In the genomic region with DNA sequence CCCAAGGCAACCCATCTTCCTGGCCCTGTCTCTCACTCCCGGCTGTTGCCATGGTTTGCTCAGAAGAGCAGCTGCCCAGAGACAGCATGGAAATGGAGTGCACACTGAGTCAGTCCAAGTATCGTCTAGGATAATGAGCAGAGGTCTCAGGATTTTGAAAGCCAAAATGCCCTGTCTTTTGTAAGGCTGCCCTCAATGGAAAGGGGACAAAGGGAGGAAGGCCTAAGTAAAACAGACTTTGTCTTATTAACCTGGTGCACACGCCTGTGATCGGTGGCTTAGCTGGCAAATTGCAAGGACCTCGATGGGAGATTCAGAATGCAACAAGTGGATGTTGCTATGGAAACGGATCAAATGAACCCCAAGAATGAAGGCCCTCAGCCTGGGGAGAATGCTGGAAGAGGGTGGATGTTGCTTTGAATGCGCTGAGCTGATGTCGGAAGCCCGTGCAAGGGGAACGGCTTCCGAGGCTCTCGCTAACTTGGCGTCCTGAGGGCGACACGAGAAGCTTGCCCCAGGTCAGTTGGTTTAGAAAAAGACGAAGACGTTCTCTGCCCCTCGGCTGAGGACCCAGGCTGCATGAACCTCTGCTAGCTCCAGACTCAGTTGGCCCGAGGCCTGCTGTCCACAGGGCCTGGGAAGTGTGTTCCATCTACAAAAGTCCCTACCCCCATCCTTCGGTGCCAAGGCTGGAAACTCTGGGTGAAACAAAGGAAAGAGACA, we compare ENCODE assay signal across 10 mouse cellular contexts.
DNase-seq lines count a peak whose midpoint lies in the region; ATAC-seq lines count a peak whose summit lies in the region.
"Had no signal": no experiment of that assay in that cellular context is flagged by ENCODE, and none has a peak within 500 bp of the region (broad histone marks: within the 10 kb centered on the region; RNA-seq: fewer than 3 reads in every experiment).

No protein-coding gene starts in this region.

- peaks cover 7% of the 10 kb centered on the region; the same call in 1 of the 2 replicates for H3K27me3 ChIP-seq in hindbrain, embryonic 13.5 days
- H3K27me3 ChIP-seq in neural tube, embryonic 11.5 days (ENCODE audit: control insufficient read depth, insufficient read depth, low read length): no peaks in the 10 kb centered on the region
- no peaks in the 10 kb centered on the region for H3K27me3 ChIP-seq in heart, embryonic 12.5 days (replicated peaks)
- H3K27me3 ChIP-seq: limb, embryonic 12.5 days had no signal

- WGBS in hindbrain, embryonic 13.5 days: 23% methylated on average over 20 of the region's 20 CpGs
- 44% methylated on average over 20 of the region's 20 CpGs for WGBS in neural tube, embryonic 11.5 days
- WGBS in heart, embryonic 12.5 days: 85% methylated on average over 20 of the region's 20 CpGs

- H3K4me2 ChIP-seq in hindbrain, embryonic 13.5 days: peak overlapping the region; percentile 35
- H3K4me2 ChIP-seq in neural tube, embryonic 11.5 days (ENCODE audit: low read depth): peak overlapping the region; percentile 13; the same call in 1 of the 2 replicates
- H3K4me2 ChIP-seq in heart, embryonic 12.5 days: no peak overlapping the region
- H3K4me2 ChIP-seq: limb, embryonic 12.5 days had no signal

- no peak overlapping the region for H3K4me3 ChIP-seq in hindbrain, embryonic 13.5 days
- H3K4me3 ChIP-seq in neural tube, embryonic 11.5 days (ENCODE audit: low read depth, low read length): no peak overlapping the region
- no peak overlapping the region for H3K4me3 ChIP-seq in heart, embryonic 12.5 days
- H3K4me3 ChIP-seq: limb, embryonic 12.5 days had no signal

- DNase-seq in frontal cortex, postnatal 25 days (ENCODE audit: low spot score in 2 of 2): no peak
- DNase-seq in embryo, embryonic 11 days: peak; percentile 71
- peak; percentile 62 for DNase-seq in neural tube, embryonic 11.5 days (ENCODE audit: low spot score)
- DNase-seq in ovary, postnatal 14 days (ENCODE audit: low spot score): no peak
- DNase-seq in heart, adult 9 months (ENCODE audit: low spot score in 2 of 2): no peak
- DNase-seq: lung, postnatal 14 days had no signal

- H3K36me3 ChIP-seq in hindbrain, embryonic 13.5 days: no peaks in the 10 kb centered on the region
- no peaks in the 10 kb centered on the region for H3K36me3 ChIP-seq in neural tube, embryonic 11.5 days (ENCODE audit: control insufficient read depth, insufficient read depth, low read length)
- no peaks in the 10 kb centered on the region for H3K36me3 ChIP-seq in heart, embryonic 12.5 days
- H3K36me3 ChIP-seq: limb, embryonic 12.5 days had no signal

- 0 out of 2 replicates have a peak overlapping the region, but pooled peaks have one; percentile 1 for H3K9ac ChIP-seq in hindbrain, embryonic 13.5 days
- peak overlapping the region; percentile 30; the same call in 1 of the 2 replicates for H3K9ac ChIP-seq in neural tube, embryonic 11.5 days (ENCODE audit: low read length)
- no peak overlapping the region for H3K9ac ChIP-seq in heart, embryonic 12.5 days
- H3K9ac ChIP-seq: limb, embryonic 12.5 days had no signal

- peak overlapping the region; percentile 42; the same call in 1 of the 2 replicates for H3K27ac ChIP-seq in hindbrain, embryonic 13.5 days
- H3K27ac ChIP-seq in neural tube, embryonic 11.5 days (ENCODE audit: low read depth, low read length): no peak overlapping the region
- no peak overlapping the region for H3K27ac ChIP-seq in heart, embryonic 12.5 days (ENCODE audit: poor library complexity, severe bottlenecking)
- H3K27ac ChIP-seq: limb, embryonic 12.5 days had no signal

- peaks cover 31% of the 10 kb centered on the region for H3K4me1 ChIP-seq in hindbrain, embryonic 13.5 days (replicated peaks)
- peaks cover 6% of the 10 kb centered on the region for H3K4me1 ChIP-seq in neural tube, embryonic 11.5 days (ENCODE audit: control insufficient read depth, insufficient read depth, low read length)
- peaks cover 8% of the 10 kb centered on the region; the same call in 1 of the 2 replicates for H3K4me1 ChIP-seq in heart, embryonic 12.5 days (replicated peaks)
- H3K4me1 ChIP-seq: limb, embryonic 12.5 days had no signal

- peak; percentile 32; the same call in 1 of the 2 replicates for ATAC-seq in frontal cortex, adult (ENCODE audit: low TSS enrichment)
- peak; percentile 78 for ATAC-seq in hindbrain, embryonic 13.5 days (ENCODE audit: low FRiP score)
- peak; percentile 76 for ATAC-seq in neural tube, embryonic 11.5 days (ENCODE audit: insufficient read depth, low FRiP score, low TSS enrichment)
- no peak for ATAC-seq in heart, embryonic 12.5 days (ENCODE audit: insufficient number of reproducible peaks, low FRiP score)

- no peaks in the 10 kb centered on the region for H3K9me3 ChIP-seq in hindbrain, embryonic 13.5 days
- no peaks in the 10 kb centered on the region for H3K9me3 ChIP-seq in neural tube, embryonic 11.5 days (ENCODE audit: control insufficient read depth, low read length)
- 0 out of 2 replicates have a peak, but pooled peaks cover 2% of the 10 kb centered on the region for H3K9me3 ChIP-seq in heart, embryonic 12.5 days (replicated peaks)

Comparison
In these comparisons a context has a peak if more than half of its experiments do, and no peak if none do; other contexts are left out.
1. DNase-seq: peak in embryo, embryonic 11 days (single experiment) and neural tube, embryonic 11.5 days (single experiment); none in frontal cortex, postnatal 25 days (0 of 2), ovary, postnatal 14 days (single experiment) and heart, adult 9 months (0 of 2).